Mouse (Mus musculus): ENCODE measurements at regions not wholly inside any gene's neighbourhood (a gene's known extent, or its start where the extent isn't known, plus 50 kb on each side); places are given as distances from the start of the nearest gene placed in this dataset.

DNA sequence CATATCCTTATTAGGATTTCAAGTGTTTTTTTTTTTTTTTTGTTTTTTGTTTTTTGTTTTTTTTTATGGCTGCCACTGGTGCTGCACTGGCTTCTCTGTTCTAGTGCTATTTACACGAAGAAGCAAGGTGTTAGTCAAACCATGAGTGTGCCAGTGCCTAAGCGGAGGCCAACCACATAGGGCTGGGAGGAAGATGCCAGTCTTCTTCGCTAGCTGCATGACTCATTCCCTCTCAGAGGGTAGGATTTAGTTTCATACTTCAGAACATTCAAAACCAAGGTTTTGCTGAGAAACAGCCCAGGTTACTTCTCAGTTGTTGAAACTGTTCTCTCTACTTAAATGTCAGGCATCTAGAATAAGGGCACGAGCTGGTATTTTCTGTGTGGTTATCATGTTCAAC is 72.6 kb downstream of the Icos start:
- no peak for ATAC-seq (replicated peaks; ENCODE audit: low FRiP score, poor library complexity, severe bottlenecking)

- ATAC-seq (replicated peaks; ENCODE audit: low FRiP score, poor library complexity, severe bottlenecking) = no peak
Observed at GRCm38 (mm10) chr1:61053676-61054075, 75.9 kb downstream of the Icos start.

- ATAC-seq (replicated peaks; ENCODE audit: low FRiP score, poor library complexity, severe bottlenecking) = no peak
Observed at GRCm38 (mm10) chr1:61054391-61054790, 76.7 kb downstream of the Icos start.

DNA sequence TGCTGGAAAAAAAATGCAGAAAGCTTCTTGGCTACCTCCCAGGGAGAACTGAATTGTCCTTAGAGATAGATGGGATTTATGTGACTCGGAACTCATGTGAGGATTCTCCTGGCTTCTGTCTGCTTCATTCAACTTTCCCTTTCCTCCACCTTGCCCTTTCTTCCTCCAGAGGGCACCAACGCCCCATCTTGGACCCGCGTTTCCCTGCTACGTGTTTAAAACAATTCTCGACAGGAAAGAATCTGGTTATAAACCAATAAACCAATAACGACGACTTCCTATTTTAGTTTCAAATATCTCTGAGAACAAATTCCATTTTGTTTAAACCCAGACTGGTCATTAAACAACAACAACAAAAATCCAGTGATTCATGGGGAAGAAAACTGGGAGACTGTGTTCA is 77.4 kb downstream of the Icos start:
- no peak for ATAC-seq (replicated peaks; ENCODE audit: low FRiP score, poor library complexity, severe bottlenecking)

DNA sequence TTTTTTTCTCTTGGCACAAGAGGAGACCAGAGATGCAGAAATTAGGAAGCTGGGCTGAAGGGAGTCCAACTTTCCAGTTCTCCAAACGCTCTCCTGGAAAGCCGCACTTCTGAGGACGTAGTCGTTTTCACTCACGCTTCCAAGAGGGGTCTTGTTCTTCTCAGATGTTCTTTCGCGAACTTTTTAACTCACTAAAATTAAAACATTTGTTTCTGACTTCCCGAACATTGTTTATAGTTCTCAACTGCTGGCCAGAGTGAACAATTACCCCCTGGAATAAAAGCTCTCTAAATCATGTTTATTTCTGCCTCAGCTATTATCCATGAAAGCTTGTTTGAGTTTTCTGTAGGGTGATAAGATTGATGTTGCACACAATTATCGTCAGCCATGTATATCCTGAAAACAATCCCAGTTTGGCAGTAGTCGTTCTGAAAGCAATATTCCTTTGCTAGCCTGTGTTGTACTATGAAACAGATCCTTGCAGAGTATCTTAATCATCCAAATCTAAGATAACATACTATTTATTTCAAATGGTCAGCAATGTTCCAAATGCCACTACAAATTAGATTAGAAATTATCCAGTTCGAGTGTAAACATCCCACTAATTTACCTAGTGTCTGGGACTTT is 82.3 kb downstream of the Icos start:
- ATAC-seq (replicated peaks; ENCODE audit: low FRiP score, poor library complexity, severe bottlenecking) = no peak

DNA sequence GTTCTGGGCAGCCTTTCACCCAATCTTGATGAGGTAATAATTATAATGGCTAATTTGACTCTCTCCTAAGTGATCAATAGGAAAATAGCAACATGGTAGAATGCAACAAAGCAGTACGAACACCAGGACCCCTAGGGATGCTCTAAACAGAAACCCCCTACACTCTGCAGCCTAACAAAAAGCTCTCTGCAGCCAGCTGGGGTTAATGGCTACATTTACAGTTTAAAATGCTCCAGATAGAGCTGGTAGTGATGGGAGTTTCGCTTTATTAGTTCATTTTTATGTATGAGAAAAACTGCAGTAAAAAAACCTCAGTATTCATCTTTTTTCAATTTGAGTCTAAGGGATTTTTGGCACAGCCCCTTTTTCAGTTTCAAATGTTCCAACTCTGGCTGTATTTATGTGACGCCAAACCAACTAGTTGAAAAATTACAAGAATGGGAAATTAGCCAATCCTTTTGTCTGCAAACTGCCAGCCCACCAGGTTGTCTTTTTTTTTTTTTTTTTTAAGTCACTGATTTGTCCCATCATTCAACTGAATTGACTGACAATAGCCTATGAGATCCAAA is 84.2 kb downstream of the Icos start:
- no peak for ATAC-seq (replicated peaks; ENCODE audit: low FRiP score, poor library complexity, severe bottlenecking)

- no peak for ATAC-seq (replicated peaks; ENCODE audit: low FRiP score, poor library complexity, severe bottlenecking)
Observed at GRCm38 (mm10) chr1:61068112-61068511, 90.4 kb downstream of the Icos start.

- no peak for ATAC-seq (replicated peaks; ENCODE audit: low FRiP score, poor library complexity, severe bottlenecking)
Observed at GRCm38 (mm10) chr1:61074127-61074526, 96.4 kb downstream of the Icos start.

DNA sequence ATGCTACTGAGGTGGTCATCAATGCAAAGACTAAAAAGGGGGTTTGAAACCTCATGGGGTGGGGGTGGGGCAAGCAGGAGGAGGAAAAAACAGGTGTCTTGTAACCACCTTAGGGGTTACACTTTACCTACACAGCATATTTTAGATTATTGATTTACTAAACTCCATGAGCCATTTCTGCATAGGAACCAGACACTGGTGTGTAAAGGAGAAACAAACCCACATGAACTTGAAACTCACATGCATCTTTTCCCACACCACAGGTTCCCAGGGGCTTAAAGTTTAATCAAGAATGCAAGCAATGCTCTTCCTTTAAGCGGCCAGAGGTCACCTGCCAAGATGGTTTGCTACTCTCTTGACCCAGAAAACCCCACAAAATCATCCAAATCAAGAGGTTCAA is 97.6 kb downstream of the Icos start:
- no peak for ATAC-seq (replicated peaks; ENCODE audit: low FRiP score, poor library complexity, severe bottlenecking)

DNA sequence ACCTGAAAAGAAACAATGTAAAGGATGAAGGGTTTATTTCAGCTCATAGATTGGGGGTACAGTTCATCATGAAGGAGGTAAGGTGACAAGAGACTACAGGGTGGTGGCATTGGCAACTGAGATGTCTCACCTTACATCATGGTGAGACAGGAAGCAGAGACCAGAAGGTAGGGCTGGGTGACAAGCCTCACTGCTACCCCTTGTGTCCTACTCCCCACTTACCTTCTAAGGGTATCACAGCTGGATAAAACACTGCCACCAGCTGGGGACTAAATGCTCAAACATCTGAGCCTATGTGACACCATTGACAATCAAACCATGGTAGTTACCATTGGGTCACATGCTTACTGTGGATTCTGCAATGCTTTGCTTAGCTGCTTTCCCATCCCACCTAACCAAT is 107.0 kb downstream of the Icos start:
- ATAC-seq (replicated peaks; ENCODE audit: low FRiP score, poor library complexity, severe bottlenecking) = no peak

GRCm38 (mm10) chr1:61086811-61087210 is 109.1 kb downstream of the Icos start:
- no peak for ATAC-seq (replicated peaks; ENCODE audit: low FRiP score, poor library complexity, severe bottlenecking)

DNA sequence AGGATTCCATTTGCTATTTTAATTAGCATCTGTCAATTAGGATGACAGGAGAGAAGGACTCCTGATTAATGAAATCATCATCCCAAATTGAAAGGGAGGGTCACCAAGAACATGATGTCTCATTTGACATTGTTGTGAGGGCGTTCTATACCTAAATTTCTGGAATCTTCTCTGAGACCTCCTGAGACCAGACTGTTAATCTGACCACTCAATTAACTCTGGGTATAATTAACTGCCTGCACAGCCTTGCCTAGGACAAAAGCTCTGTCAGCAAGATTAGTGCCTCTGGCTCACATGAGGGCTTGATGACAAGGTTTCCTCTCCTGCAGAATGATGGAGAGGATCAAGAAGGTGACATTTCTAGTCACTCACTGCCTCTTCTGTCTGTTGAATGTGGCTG is 113.1 kb downstream of the Icos start:
- ATAC-seq (replicated peaks; ENCODE audit: low FRiP score, poor library complexity, severe bottlenecking) = no peak

GRCm38 (mm10) chr1:61095481-61096165 is 117.9 kb downstream of the Icos start:
- ATAC-seq (replicated peaks; ENCODE audit: low FRiP score, poor library complexity, severe bottlenecking) = no peak

GRCm38 (mm10) chr1:61099341-61099740 is 121.6 kb downstream of the Icos start:
- ATAC-seq (replicated peaks; ENCODE audit: low FRiP score, poor library complexity, severe bottlenecking) = no peak

DNA sequence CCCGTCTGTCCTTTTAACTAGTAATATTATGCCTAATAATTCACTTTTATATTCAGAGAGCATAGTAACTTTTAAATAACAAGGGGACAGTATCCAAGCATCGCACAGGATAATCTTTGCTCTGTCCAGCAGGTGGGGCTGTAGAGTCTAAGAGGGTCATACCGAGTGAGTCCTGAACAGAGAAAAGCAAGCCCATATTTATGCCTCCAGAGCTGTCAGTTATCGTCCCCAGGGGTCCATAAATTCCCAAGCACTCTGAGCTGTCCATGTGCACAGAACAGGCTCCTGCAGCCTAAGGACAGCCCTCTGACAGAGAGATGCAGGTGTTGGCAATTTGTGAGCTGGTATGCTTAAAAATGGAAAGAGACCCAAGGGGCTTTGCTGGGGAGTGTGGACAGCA is 124.0 kb downstream of the Icos start:
- ATAC-seq (replicated peaks; ENCODE audit: low FRiP score, poor library complexity, severe bottlenecking) = no peak

DNA sequence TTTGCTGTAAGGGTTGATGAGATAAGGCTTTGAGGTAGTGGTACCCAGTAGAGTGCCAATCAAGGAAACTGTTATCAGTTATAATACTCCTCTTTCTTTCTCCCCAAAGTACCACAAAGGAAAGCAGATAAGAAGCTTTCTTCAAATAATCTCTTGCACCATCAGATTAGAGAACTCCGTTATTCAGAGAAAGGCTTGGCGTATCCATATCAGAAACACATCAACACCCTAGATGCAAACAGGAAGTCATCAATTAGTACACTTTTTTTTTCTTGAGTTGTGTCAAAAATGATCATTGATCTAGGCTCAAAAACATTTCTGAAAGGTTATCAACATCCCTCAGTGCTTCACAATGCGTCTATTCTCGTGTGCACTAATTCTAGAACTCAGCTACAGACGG is 124.6 kb downstream of the Icos start:
- ATAC-seq (replicated peaks; ENCODE audit: low FRiP score, poor library complexity, severe bottlenecking) = no peak

- ATAC-seq (replicated peaks; ENCODE audit: low FRiP score, poor library complexity, severe bottlenecking) = no peak
Observed at GRCm38 (mm10) chr1:61103581-61103980, 125.9 kb downstream of the Icos start.

- ATAC-seq (replicated peaks; ENCODE audit: low FRiP score, poor library complexity, severe bottlenecking) = no peak
Observed at GRCm38 (mm10) chr1:61111731-61112309, 134.1 kb downstream of the Icos start.

- ATAC-seq (replicated peaks; ENCODE audit: low FRiP score, poor library complexity, severe bottlenecking) = no peak
Observed at GRCm38 (mm10) chr1:61117535-61117934, 139.8 kb downstream of the Icos start.

DNA sequence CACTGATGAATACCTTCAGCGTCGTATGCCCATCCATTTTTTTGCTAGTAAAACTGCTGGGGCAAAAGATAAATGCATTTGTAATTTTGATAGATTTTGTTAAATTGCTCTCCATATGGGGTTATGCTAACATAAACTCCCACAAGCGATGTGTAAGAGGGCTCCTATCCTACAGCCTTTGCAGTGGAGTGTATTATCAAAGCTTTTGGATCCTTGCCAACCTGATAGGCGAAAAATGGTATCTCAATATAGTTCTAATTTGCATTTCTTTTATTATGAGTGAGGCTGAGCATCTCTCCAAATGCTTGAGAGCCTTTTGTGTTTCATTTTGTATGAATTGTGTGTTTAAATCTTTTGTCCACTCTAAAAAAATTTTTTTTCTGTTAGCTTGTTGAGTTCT is 140.3 kb downstream of the Icos start:
- no peak for ATAC-seq (replicated peaks; ENCODE audit: low FRiP score, poor library complexity, severe bottlenecking)

DNA sequence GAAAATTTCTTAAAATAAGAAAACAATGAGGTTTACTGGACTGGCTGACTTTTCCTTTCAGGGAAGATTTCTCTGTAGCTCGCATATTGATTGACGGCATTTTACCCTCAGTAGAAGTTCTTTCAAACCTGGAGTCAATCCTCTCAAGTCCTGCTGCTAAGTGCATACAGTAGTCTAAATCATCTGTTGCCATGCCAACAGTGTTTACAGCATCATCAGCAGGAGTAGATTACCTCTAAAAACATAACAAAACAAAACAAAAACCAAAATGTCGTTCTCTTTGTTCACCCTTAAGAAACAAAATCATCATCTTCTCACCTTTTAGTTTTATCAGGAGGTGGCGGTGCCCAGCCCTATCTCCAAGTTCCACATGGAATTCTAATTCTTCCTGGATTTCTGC is 143.8 kb downstream of the Icos start:
- no peak for ATAC-seq (replicated peaks; ENCODE audit: low FRiP score, poor library complexity, severe bottlenecking)

Measured in erythroblast, adult 5-6 weeks (primary cell).